Mouse (Mus musculus) olfactory bulb, adult 2 months (tissue): ENCODE results near the gene Cnpy3.

Experiments
- CTCF ChIP-seq: fragments of 200-500 bp; IDR thresholded peaks from 2 replicates; pipeline ENCODE4 v1.5.1; 2012; ENCODE audit warnings: low read depth, mild to moderate bottlenecking, low read length, moderate library complexity; ENCODE audit not compliant: insufficient read depth
- POLR2A ChIP-seq: fragments of 200-500 bp; IDR thresholded peaks from 2 replicates; pipeline ENCODE4 v1.6.1; 2012; ENCODE audit warnings: mild to moderate bottlenecking, low read depth, low read length, moderate library complexity; ENCODE audit not compliant: insufficient read depth

DNA sequence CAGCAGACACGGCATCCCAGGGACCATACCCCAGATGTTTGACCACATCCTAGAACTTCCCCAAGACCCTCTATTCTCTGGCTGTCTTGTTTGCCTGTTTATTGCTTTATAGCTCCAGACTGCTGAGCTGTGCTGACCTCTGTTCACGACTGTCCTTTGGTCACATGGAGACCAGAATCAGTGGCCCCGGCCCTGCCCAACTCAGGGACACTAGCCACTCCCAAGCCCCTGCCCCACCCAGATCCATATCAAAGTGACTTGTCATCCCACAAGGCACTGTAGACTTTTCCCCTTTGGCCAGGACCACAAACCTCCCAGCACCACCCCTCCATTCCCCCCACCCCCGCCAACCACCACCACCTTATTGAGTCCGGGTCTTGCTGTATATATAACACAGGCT lies 52.8 kb downstream of the Cnpy3 start:
- no peak for TF ChIP-seq CTCF
- no peak for TF ChIP-seq POLR2A
